In the genomic region with DNA sequence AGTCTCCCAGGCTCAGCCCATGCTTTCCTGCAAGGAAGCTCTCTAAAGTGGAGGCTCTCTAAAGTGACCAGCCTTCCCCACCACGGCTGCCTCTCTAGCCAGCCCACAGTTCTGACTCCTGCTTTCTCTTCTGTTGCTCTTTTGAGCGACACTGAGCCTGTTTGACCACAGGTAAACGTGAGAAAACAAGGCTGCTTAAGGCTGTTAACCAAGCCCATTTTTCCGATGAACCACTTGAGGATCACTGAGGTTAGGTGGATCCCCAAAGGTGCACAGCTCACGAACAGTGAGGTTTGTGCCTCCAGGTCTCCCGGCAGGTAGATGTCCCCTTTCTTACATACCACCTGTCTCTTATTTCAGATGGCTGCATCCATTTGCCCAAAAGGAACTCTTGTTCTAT, we compare ENCODE assay signal across 18 mouse cellular contexts. TPM values are rescaled to one million over a fixed set of nuclear protein-coding genes. Genes with fewer than 3 reads are reported as not detected.
"Had no signal": no experiment of that assay in that cellular context is flagged by ENCODE, and none has a peak within 500 bp of the region (broad histone marks: within the 10 kb centered on the region; RNA-seq: fewer than 3 reads in every experiment).

No protein-coding gene starts in this region.

- H3K27ac ChIP-seq: left cerebral cortex, adult 2 months; limb, embryonic 12.5 days; limb, embryonic 15.5 days; liver, embryonic 14.5 days; macrophage; midbrain, embryonic 12.5 days; midbrain, embryonic 15.5 days had no signal

- H3K4me2 ChIP-seq: limb, embryonic 12.5 days; limb, embryonic 15.5 days; liver, embryonic 11.5 days; lung, embryonic 14.5 days; midbrain, embryonic 12.5 days; midbrain, embryonic 15.5 days; stomach, embryonic 15.5 days had no signal

- H3K4me3 ChIP-seq: left cerebral cortex, adult 2 months; limb, embryonic 12.5 days; limb, embryonic 15.5 days; midbrain, embryonic 12.5 days; midbrain, embryonic 15.5 days; myocyte; stomach, embryonic 15.5 days had no signal

- ATAC-seq: liver, postnatal 0 days; lung, postnatal 0 days; midbrain, embryonic 15.5 days had no signal

- H3K9ac ChIP-seq: limb, embryonic 12.5 days; limb, embryonic 15.5 days; liver, embryonic 14.5 days; liver, postnatal 0 days; lung, embryonic 14.5 days; midbrain, embryonic 12.5 days; midbrain, embryonic 15.5 days; stomach, embryonic 15.5 days had no signal

- H3K4me1 ChIP-seq: midbrain, embryonic 12.5 days; midbrain, embryonic 15.5 days; stomach, embryonic 15.5 days had no signal

- DNase-seq: kidney, adult 11 months; kidney, adult 9 months; kidney, postnatal 36 days; layer of hippocampus, postnatal 36 days; left cerebral cortex, postnatal 4 days; liver, postnatal 0 days; lung, embryonic 14.5 days had no signal

- H3K9me3 ChIP-seq: limb, embryonic 12.5 days; limb, embryonic 15.5 days; midbrain, embryonic 12.5 days; midbrain, embryonic 15.5 days; stomach, embryonic 15.5 days had no signal

- H3K36me3 ChIP-seq: limb, embryonic 12.5 days; limb, embryonic 15.5 days; midbrain, embryonic 12.5 days; midbrain, embryonic 15.5 days; stomach, embryonic 15.5 days had no signal

- H3K27me3 ChIP-seq: limb, embryonic 12.5 days; limb, embryonic 15.5 days; midbrain, embryonic 12.5 days; midbrain, embryonic 15.5 days; stomach, embryonic 15.5 days had no signal

RNA-seq across cellular contexts. Expression of a gene that starts 3.3 kb away (rescaled TPM):
- total RNA-seq: layer of hippocampus, postnatal 36 days; left cerebral cortex, postnatal 4 days had no signal
- polyA plus RNA-seq: liver, embryonic 11.5 days; myocyte had no signal
